Mouse (Mus musculus) liver, embryonic 14.5 days (tissue): ENCODE measurements at regions not wholly inside any gene's neighbourhood (a gene's known extent, or its start where the extent isn't known, plus 50 kb on each side); places are given as distances from the start of the nearest gene placed in this dataset.

Experiments used
- CTCF ChIP-seq: IDR thresholded peaks from 2 replicates; pipeline ENCODE4 v1.5.1; 2016; ENCODE audit warnings: antibody characterized with exemption, low read depth, control low read depth
- EP300 ChIP-seq: IDR thresholded peaks from 2 replicates; pipeline ENCODE4 v1.6.1; 2016; ENCODE audit warnings: antibody characterized with exemption, low read depth

DNA sequence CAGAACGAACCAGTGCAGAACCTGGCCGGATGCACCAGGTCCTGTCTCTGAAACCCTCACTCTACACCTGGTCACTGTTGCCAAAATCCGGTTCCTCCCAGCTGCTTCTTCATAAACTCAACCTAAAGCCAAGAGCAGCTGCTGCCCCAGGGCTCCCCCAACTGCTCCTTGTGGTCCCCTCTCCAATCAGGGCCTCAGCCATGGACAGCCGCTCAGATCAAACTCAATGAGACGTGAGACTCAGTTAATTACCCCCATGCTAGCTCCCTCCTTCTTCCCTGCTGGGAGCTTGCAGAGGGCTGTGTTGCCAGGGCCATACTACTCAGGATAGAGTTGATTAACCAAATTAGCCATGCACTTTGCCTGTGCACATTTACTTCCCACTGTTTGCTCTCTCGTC is 240.8 kb upstream of the Pard3b start:
- TF ChIP-seq CTCF (no peak), EP300 (no peak)
